Mouse (Mus musculus) lung, postnatal 14 days (tissue): ENCODE results near the gene Crygs.
"Not testable (repeated sequence)": the region's sequence is repeated elsewhere in the genome, so short reads cannot be mapped to it uniquely, and the experiment has no call there.

Experiments used
- DNase-seq: peaks from one replicate; pipeline ENCODE4 v3.0.0; 2021

The Crygs gene

GRCm38 (mm10) chr16:22782686-22783085 is 28.7 kb downstream of the Crygs start:
- no peak for DNase-seq

- DNase-seq: no peak
Measured at GRCm38 (mm10) chr16:22779228-22779835, 32.0 kb downstream of the Crygs start.

DNA sequence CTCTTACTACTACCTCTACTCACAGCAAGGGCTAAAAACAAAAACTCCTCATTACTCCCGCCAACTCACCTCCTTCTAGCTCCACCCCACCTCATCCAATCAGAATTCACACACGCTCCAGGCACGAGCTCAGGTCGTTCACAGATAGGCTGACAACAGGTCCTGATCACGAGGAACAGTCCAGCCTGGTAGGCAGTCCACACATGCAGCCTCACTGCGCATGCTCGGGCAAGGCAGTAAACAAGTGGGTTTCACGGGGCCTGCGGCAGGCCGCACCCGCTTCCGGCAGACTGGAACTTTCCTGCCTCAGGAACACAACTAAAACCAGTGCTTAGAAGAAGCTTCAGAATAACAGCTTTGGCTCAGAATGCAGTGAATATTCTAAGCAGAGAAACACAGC is 33.1 kb downstream of the Crygs start:
- DNase-seq: not testable (repeated sequence)

DNA sequence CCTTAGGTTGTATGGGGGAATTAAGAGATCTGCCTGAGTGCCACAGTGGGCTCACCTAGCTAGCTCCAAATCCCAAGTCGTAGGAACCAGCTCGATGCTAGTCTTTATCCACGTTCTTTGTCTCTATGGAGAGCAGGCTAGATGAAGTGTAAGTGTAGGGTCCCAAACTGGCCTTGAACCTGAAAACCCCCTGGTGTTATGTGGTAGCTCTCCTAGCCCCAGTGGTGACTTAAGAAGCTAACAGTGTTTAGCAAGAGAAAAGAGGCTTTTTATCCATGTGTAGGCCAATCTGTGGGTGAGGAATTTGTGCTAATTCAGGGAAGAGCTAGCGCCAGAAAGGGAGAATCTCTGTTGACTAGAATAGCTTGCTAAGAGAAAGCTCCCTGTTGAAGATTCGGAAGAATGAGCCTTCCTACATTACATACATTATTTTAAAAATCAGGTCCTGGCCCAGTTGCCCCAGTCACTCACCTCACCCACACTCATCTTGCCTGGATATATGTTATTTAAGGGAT is 35.8 kb downstream of the Crygs start:
- no peak for DNase-seq

DNA sequence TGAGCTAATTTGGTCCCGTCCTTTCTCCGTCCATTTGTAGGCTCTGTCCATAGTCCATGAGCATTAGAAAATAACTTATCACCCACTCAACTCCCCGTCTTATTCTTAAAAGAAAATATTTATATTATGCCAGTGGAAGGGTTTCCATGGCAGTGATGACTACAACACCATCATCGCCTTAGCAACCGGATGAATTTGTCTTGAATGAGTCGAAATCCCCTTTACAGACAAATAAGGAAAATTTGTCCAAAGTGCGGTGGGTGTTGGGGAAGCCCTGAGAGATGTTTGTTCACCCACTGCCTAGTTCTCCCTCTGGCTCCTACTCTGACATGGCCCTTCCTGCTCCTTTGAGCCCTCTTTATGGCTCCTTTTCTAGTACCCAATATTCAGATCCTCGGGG is 42.7 kb downstream of the Crygs start:
- no peak for DNase-seq

DNA sequence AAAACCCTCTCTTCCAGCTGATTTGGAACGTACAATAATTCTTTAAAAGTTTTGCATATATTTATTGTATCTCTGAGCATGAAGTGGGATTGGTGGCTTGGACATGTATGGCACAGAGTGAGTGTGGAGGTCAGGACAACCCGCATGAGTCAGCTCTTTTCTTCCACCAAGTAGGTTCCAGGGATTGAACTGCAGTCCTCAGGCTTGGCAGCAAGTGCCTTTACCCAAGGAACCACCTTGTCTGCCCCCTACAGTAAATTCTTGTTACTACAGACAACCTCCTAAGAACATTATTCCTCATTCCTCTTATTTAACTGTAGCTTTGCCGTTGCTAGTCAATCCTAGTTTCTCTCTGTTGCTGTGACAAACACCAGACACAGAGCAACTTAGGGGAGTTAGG is 44.0 kb downstream of the Crygs start:
- no peak for DNase-seq

DNA sequence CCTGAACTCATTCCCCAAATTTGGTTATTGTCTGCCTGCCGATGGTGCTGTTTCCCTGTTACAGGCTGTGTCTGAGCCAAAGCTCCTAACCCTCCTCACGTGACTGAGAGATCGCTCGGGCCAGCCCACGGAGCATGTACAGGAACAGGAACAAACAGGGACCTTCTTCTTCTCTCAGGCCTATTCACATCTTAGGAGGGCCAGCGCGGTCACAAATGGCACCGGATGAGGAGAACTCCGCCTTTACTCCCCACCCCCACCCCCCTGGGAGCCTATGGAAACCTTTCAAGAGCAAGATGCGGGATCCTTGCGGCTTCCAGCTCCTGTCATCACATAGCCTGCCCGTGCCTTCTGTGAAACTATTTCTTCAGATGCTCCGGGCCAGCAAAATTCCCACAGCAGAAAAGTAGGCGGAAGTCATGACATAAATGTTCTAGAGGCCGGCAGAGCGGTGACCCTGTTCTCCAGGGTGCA is 44.6 kb downstream of the Crygs start:
- no peak for DNase-seq

GRCm38 (mm10) chr16:22765531-22765930 is 45.8 kb downstream of the Crygs start:
- no peak for DNase-seq
